Comparison of ENCODE assay signal across 9 mouse cellular contexts in the genomic region with DNA sequence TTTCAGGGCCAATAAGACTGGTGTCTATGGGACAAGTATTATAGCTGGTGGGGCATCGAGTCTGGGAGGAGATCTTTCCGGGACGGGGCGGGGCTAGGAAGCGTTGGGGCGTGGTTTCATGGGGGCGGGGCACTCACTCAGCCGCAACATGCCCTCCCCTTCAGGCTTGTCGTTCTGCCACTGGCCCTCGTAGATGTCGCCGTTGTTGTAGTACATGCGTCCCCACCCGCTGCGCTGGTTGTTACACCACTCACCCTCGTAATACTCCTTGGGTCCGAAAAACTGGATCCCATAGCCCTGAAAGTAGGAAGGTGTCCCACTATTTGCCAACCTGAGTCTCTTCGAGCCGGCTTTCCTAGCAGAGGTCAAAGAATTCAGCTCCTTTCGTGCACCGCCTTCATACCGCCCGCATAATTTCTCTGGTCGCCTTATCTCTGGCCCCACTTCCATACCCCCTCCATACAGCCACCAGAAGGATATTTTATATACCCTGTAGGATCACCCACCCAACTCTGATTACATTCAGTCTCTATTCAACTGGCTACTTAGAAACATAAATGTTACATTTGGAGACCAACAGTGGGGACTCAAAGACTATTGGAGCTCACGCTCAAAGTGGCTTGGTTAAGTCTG. TPM values are rescaled to one million over a fixed set of nuclear protein-coding genes. Genes with fewer than 3 reads are reported as not detected.
A peak's percentile ranks its signal among the peaks of the same experiment; 100 is the strongest.
DNase-seq lines count a peak whose midpoint lies in the region; ATAC-seq and TF ChIP-seq lines count a peak whose summit lies in the region.
"Had no signal": no experiment of that assay in that cellular context is flagged by ENCODE, and none has a peak within 500 bp of the region (broad histone marks: within the 10 kb centered on the region; RNA-seq: fewer than 3 reads in every experiment).

No protein-coding gene starts in this region.

- H3K4me3 ChIP-seq in hindbrain, postnatal 0 days (ENCODE audit: low read length), result peak overlapping the region; percentile 18; the same call in 1 of the 2 replicates
- peak overlapping the region; percentile 56 for H3K4me3 ChIP-seq in liver, embryonic 13.5 days (replicated peaks)
- H3K4me3 ChIP-seq in myocyte, result no peak overlapping the region
- H3K4me3 ChIP-seq in thymus, adult 2 months (ENCODE audit: control insufficient read depth, insufficient read depth, low read length), result peak overlapping the region; percentile 50

- no peak overlapping the region for H3ac ChIP-seq in myocyte (ENCODE audit: control insufficient read depth, insufficient read length)

- no peak overlapping the region for H3K27ac ChIP-seq in hindbrain, postnatal 0 days
- H3K27ac ChIP-seq in liver, embryonic 13.5 days, result peak overlapping the region; percentile 80
- peak overlapping the region; percentile 14; the same call in 1 of the 2 replicates for H3K27ac ChIP-seq in thymus, adult 2 months (ENCODE audit: control insufficient read depth, insufficient read depth, low read length)

- no peak for TF ChIP-seq CTCF in hindbrain, postnatal 0 days (IDR thresholded peaks at IDR 0.05; ENCODE audit: low read depth)
- TF ChIP-seq CTCF in thymus, adult 2 months (IDR thresholded peaks at IDR 0.05; ENCODE audit: borderline replicate concordance, control insufficient read depth, extremely low read depth, insufficient read depth, low read length, poor library complexity), result 0 out of 2 replicates have a peak, but pooled peaks have one; percentile 30

- peak; percentile 47 for TF ChIP-seq POLR2A in myocyte (IDR thresholded peaks at IDR 0.05; ENCODE audit: insufficient read length, low read depth)
- no peak for TF ChIP-seq POLR2A in thymus, adult 2 months (IDR thresholded peaks at IDR 0.05; ENCODE audit: control insufficient read depth, extremely low read depth, insufficient read depth, low read length, poor library complexity)

- intact Hi-C loops in gastrocnemius, postnatal 14 days (cut with DNase I; ENCODE audit: low total_unique reads), result no loop called here

- no peak for ATAC-seq in hindbrain, postnatal 0 days
- ATAC-seq in liver, embryonic 13.5 days (ENCODE audit: low read depth), result peak; percentile 87

- H3K4me1 ChIP-seq in hindbrain, postnatal 0 days (ENCODE audit: insufficient read depth, low read length), result peaks cover 3% of the 10 kb centered on the region; the same call in 1 of the 2 replicates
- H3K4me1 ChIP-seq in liver, embryonic 13.5 days (replicated peaks), result peaks cover 53% of the 10 kb centered on the region
- H3K4me1 ChIP-seq in thymus, adult 2 months (replicated peaks; ENCODE audit: control insufficient read depth, insufficient read depth, low read length), result peaks cover 37% of the 10 kb centered on the region

- no peaks in the 10 kb centered on the region for H3K27me3 ChIP-seq in hindbrain, postnatal 0 days (ENCODE audit: insufficient read depth, low read length)
- H3K27me3 ChIP-seq in liver, embryonic 13.5 days, result no peaks in the 10 kb centered on the region
- H3K27me3 ChIP-seq in myocyte (ENCODE audit: control insufficient read depth, insufficient read depth, insufficient read length), result no peaks in the 10 kb centered on the region
- H3K27me3 ChIP-seq in thymus, adult 2 months (ENCODE audit: control insufficient read depth, insufficient read depth, low read length), result no peaks in the 10 kb centered on the region

- peak; percentile 92 for DNase-seq in R1 (ENCODE audit: low read depth, low spot score)
- peak; percentile 75 for DNase-seq in c-Kit-positive CD71-positive TER-119-negative erythroid progenitor cells, embryonic 14.5 days (ENCODE audit: low read depth)
- DNase-seq in gastrocnemius, postnatal 14 days, result peak; percentile 78
- DNase-seq in hindbrain, postnatal 0 days (ENCODE audit: low spot score), result peak; percentile 32
- DNase-seq in liver, embryonic 13.5 days, result peak; percentile 83
- DNase-seq in thymus, adult 2 months, result peak; percentile 88
- no peak for DNase-seq in layer of hippocampus, adult 9-10 months (ENCODE audit: low spot score)

- no peaks in the 10 kb centered on the region for H3K36me3 ChIP-seq in hindbrain, postnatal 0 days (ENCODE audit: insufficient read depth, low read length)
- no peaks in the 10 kb centered on the region for H3K36me3 ChIP-seq in liver, embryonic 13.5 days
- no peaks in the 10 kb centered on the region for H3K36me3 ChIP-seq in myocyte (ENCODE audit: control insufficient read depth, insufficient read depth)
- no peaks in the 10 kb centered on the region for H3K36me3 ChIP-seq in thymus, adult 2 months (ENCODE audit: control insufficient read depth, insufficient read depth, low read length)

- H3K9ac ChIP-seq in hindbrain, postnatal 0 days (replicated peaks; ENCODE audit: low read length), result no peak overlapping the region
- peak overlapping the region; percentile 68 for H3K9ac ChIP-seq in liver, embryonic 13.5 days

- H3K4me2 ChIP-seq in hindbrain, postnatal 0 days (ENCODE audit: low read depth, low read length), result peak overlapping the region; percentile 54
- H3K4me2 ChIP-seq in liver, embryonic 13.5 days, result peak overlapping the region; percentile 76
- peak overlapping the region; percentile 49 for H3K4me2 ChIP-seq in myocyte (ENCODE audit: low read depth)

- H3K9me3 ChIP-seq in hindbrain, postnatal 0 days (ENCODE audit: low read length), result no peaks in the 10 kb centered on the region
- no peaks in the 10 kb centered on the region for H3K9me3 ChIP-seq in liver, embryonic 13.5 days (replicated peaks)

- 6% methylated on average over 25 of the region's 25 CpGs for WGBS in hindbrain, postnatal 0 days
- under 1% methylated on average over 25 of the region's 25 CpGs for WGBS in liver, embryonic 13.5 days (ENCODE audit: insufficient replicate concordance)
- 2% methylated on average over 25 of the region's 25 CpGs for WGBS in thymus, adult 2 months

- H3K79me2 ChIP-seq in myocyte (ENCODE audit: control insufficient read depth, insufficient read depth), result no peaks in the 10 kb centered on the region

TF ChIP-seq in myocyte, 11 proteins besides CTCF, POLR2A, EP300 and RAD21:
- TF ChIP-seq USF1 (IDR thresholded peaks at IDR 0.05; ENCODE audit: low read depth) (no peak), CEBPB (IDR thresholded peaks at IDR 0.05; ENCODE audit: insufficient read depth, poor library complexity, severe bottlenecking) (no peak), MYOG (IDR thresholded peaks at IDR 0.05; ENCODE audit: control insufficient read depth in 1 of 3, insufficient read depth in 1 of 3, insufficient read length in 2 of 3, low read depth in 2 of 3) (no peak), MYOD1 (IDR thresholded peaks at IDR 0.05; ENCODE audit: control insufficient read depth in 1 of 3, insufficient read length in 2 of 3, low read depth in 2 of 3) (no peak), SRF (IDR thresholded peaks at IDR 0.05; ENCODE audit: control insufficient read depth, insufficient read length, low read depth) (no peak), TCF12 (IDR thresholded peaks at IDR 0.05; ENCODE audit: insufficient read depth, poor library complexity, severe bottlenecking) (no peak), POLR2AphosphoS2 (IDR thresholded peaks at IDR 0.05; ENCODE audit: insufficient read length, low read depth) (no peak), TCF3 (IDR thresholded peaks at IDR 0.05; ENCODE audit: insufficient read length, low read depth) (no peak), MAX (IDR thresholded peaks at IDR 0.05; ENCODE audit: low read depth) (no peak), REST (IDR thresholded peaks at IDR 0.05; ENCODE audit: insufficient read depth, insufficient read length) (no peak), E2F4 (IDR thresholded peaks at IDR 0.05; ENCODE audit: insufficient read depth) (no peak)

RNA-seq across cellular contexts. Expression of a gene that starts 7.6 kb away (rescaled TPM):
- total RNA-seq in gastrocnemius, postnatal 14 days (2021), result not detected
- total RNA-seq in hindbrain, postnatal 0 days (2014; rRNA removed), result not detected in 2 replicates
- 0.64 and 0.87 TPM in 2 replicates for polyA plus RNA-seq in hindbrain, postnatal 0 days (2015; fragmentation: Nextera tagmentation; extraction: Ambion mirVana)
- polyA plus RNA-seq in liver, embryonic 13.5 days (2015; fragmentation: Nextera tagmentation; extraction: Ambion mirVana), result not detected in 2 replicates
- polyA plus RNA-seq in myocyte (2012; fragmentation: generic; extraction: Trizol), result not detected
- polyA plus RNA-seq in thymus, adult 2 months (2012; rRNA removed), result 0.15 TPM in 1 of 2 replicates, not detected in the other
- total RNA-seq: left cerebral cortex, postnatal 10 days had no signal

RNA-seq across cellular contexts. Expression of a gene that starts 24.4 kb away (rescaled TPM):
- total RNA-seq in gastrocnemius, postnatal 14 days (2021), result 10 to 100 TPM; 39.5 to 47.6 TPM
- 20.9 and 27.2 TPM in 2 replicates for total RNA-seq in hindbrain, postnatal 0 days (2014; rRNA removed)
- polyA plus RNA-seq in hindbrain, postnatal 0 days (2015; fragmentation: Nextera tagmentation; extraction: Ambion mirVana), result 16.8 and 18.3 TPM in 2 replicates
- 6.6 and 8.2 TPM in 2 replicates for polyA plus RNA-seq in liver, embryonic 13.5 days (2015; fragmentation: Nextera tagmentation; extraction: Ambion mirVana)
- polyA plus RNA-seq in myocyte (2012; fragmentation: generic; extraction: Trizol), result 36.7 TPM
- polyA plus RNA-seq in thymus, adult 2 months (2012; rRNA removed), result 76.9 and 87.4 TPM in 2 replicates

RNA-seq across cellular contexts. Expression of a gene that starts 29.0 kb away (rescaled TPM):
- total RNA-seq in gastrocnemius, postnatal 14 days (2021), result 10 to 100 TPM; 11.9 TPM
- 15.3 and 29.3 TPM in 2 replicates for total RNA-seq in hindbrain, postnatal 0 days (2014; rRNA removed)
- polyA plus RNA-seq in hindbrain, postnatal 0 days (2015; fragmentation: Nextera tagmentation; extraction: Ambion mirVana), result 17.7 and 19.6 TPM in 2 replicates
- polyA plus RNA-seq in liver, embryonic 13.5 days (2015; fragmentation: Nextera tagmentation; extraction: Ambion mirVana), result 23.0 and 24.2 TPM in 2 replicates
- 41.3 TPM for polyA plus RNA-seq in myocyte (2012; fragmentation: generic; extraction: Trizol)
- 43.6 and 45.7 TPM in 2 replicates for polyA plus RNA-seq in thymus, adult 2 months (2012; rRNA removed)

RNA-seq across cellular contexts. Expression of a gene that starts 49.6 kb away (rescaled TPM):
- 10 to 100 TPM; 13.4 to 14.4 TPM for total RNA-seq in gastrocnemius, postnatal 14 days (2021)
- 75.7 and 87.3 TPM in 2 replicates for total RNA-seq in hindbrain, postnatal 0 days (2014; rRNA removed)
- polyA plus RNA-seq in hindbrain, postnatal 0 days (2015; fragmentation: Nextera tagmentation; extraction: Ambion mirVana), result 59.7 and 60.9 TPM in 2 replicates
- 21.3 and 23.6 TPM in 2 replicates for polyA plus RNA-seq in liver, embryonic 13.5 days (2015; fragmentation: Nextera tagmentation; extraction: Ambion mirVana)
- 10.1 TPM for polyA plus RNA-seq in myocyte (2012; fragmentation: generic; extraction: Trizol)
- 65.1 and 73.9 TPM in 2 replicates for polyA plus RNA-seq in thymus, adult 2 months (2012; rRNA removed)
